Mouse (Mus musculus) c-Kit-positive CD71-negative TER-119-negative erythroid progenitor cells, embryonic 14.5 days (primary cell): ENCODE data around the gene Odam.

Experiments used
- DNase-seq: peaks from one replicate; pipeline ENCODE4 v3.0.0-alpha.2; 2013; ENCODE audit warnings: low read depth

The Odam gene

GRCm38 (mm10) chr5:87884729-87885128 is at the start of gene Odam:
Gene Odam, plus strand, starts transcription at chr5:87885029.
- no peak for DNase-seq

- DNase-seq = no peak
These were observed 29.6 kb upstream of the Odam start for GRCm38 (mm10) chr5:87855136-87855716.

GRCm38 (mm10) chr5:87870084-87870483 is 14.7 kb upstream of the Odam start:
- no peak for DNase-seq

GRCm38 (mm10) chr5:87871423-87871822 is 13.4 kb upstream of the Odam start:
- peak; percentile 1 for DNase-seq

- DNase-seq = no peak
These were observed 40.5 kb downstream of the Odam start, which contains the start of gene Csn3 for GRCm38 (mm10) chr5:87925372-87925771. Gene Csn3, plus strand, starts transcription at chr5:87925579.

- no peak for DNase-seq
These were observed 46.8 kb downstream of the Odam start for GRCm38 (mm10) chr5:87931603-87932002.

- DNase-seq = no peak
These were observed 55.9 kb downstream of the Odam start for GRCm38 (mm10) chr5:87940752-87941151.

GRCm38 (mm10) chr5:87942515-87942914 is 57.7 kb downstream of the Odam start:
- DNase-seq = no peak
